Mouse (Mus musculus) embryonic facial prominence, embryonic 15.5 days (tissue): Measurements from ENCODE around the gene Atp13a2. TPM values are rescaled to one million over a fixed set of nuclear protein-coding genes. Genes with fewer than 3 reads are reported as not detected.

Experiments used
- ATAC-seq: fragments of 200-750 bp; cut with Nextera tagmentation; 2 replicates; pipeline ENCODE4 v1.8.0; 2017; ENCODE audit warnings: low read depth, moderate TSS enrichment; ENCODE audit not compliant: insufficient number of reproducible peaks, low FRiP score, low TSS enrichment
- H3K27ac ChIP-seq: fragments of 300-500 bp; sonication (generic); replicated peaks from 2 replicates; pipeline ENCODE4 v1.5.1; 2015; ENCODE audit warnings: mild to moderate bottlenecking, inconsistent platforms
- H3K27me3 ChIP-seq: fragments of 300-500 bp; sonication (generic); 2 replicates; pipeline ENCODE4 v1.6.1; 2015; ENCODE audit warnings: inconsistent platforms
- H3K36me3 ChIP-seq: fragments of 300-500 bp; sonication (generic); 2 replicates; pipeline ENCODE4 v1.6.1; 2015; ENCODE audit warnings: mild to moderate bottlenecking, inconsistent platforms
- H3K4me1 ChIP-seq: fragments of 300-500 bp; sonication (generic); 2 replicates; pipeline ENCODE4 v1.6.1; 2015; ENCODE audit warnings: inconsistent platforms
- H3K4me2 ChIP-seq: fragments of 300-500 bp; sonication (generic); replicated peaks from 2 replicates; pipeline ENCODE4 v1.6.1; 2015; ENCODE audit warnings: mild to moderate bottlenecking, inconsistent platforms
- H3K4me3 ChIP-seq: fragments of 300-500 bp; sonication (generic); replicated peaks from 2 replicates; pipeline ENCODE4 v1.5.1; 2015; ENCODE audit warnings: mild to moderate bottlenecking, inconsistent platforms
- H3K9ac ChIP-seq: fragments of 300-500 bp; sonication (generic); 2 replicates; pipeline ENCODE4 v1.6.1; 2015; ENCODE audit warnings: inconsistent platforms
- H3K9me3 ChIP-seq: fragments of 300-500 bp; sonication (generic); replicated peaks from 2 replicates; pipeline ENCODE4 v1.6.1; 2016; ENCODE audit warnings: inconsistent platforms
- WGBS: fragments of 180-500 bp; shearing (Covaris S2); methylation state at CpG from one replicate; pipeline ENCODE4 v1.1.7; 2015; 5-methylcytosine and 5-hydroxymethylcytosine counted together
- polyA plus RNA-seq: library from polyadenylated mRNA; unstranded; fragments of >200 nt; fragmentation: Nextera tagmentation; extraction: Ambion mirVana; gene quantifications from 2 replicates; pipeline ENCODE4 v1.2.1, GENCODE M21; 2015

Atp13a2 gene
- polyA plus RNA-seq, 1 experiment from 2014 or later: 48.1 TPM

- Histone ChIP-seq H3K9ac (no peak overlapping the region), H3K36me3 (peaks cover 16% of the 10 kb centered on the region), H3K4me3 (no peak overlapping the region), H3K4me2 (peak overlapping the region; percentile 18; the same call in 1 of the 2 replicates), H3K9me3 (no peaks in the 10 kb centered on the region), H3K27me3 (no peaks in the 10 kb centered on the region), H3K4me1 (peaks cover 78% of the 10 kb centered on the region), H3K27ac (peak overlapping the region; percentile 85)
- ATAC-seq: no peak
- 68% methylated on average over 17 of the region's 17 CpGs for WGBS
Measured at GRCm38 (mm10) chr4:141020220-141020619, 33.5 kb downstream of the Atp13a2 start.

GRCm38 (mm10) chr4:141020811-141021613, 34.3 kb downstream of the Atp13a2 start:
- peak; percentile 72 for ATAC-seq
- Histone ChIP-seq H3K9me3 (no peaks in the 10 kb centered on the region), H3K4me1 (peaks cover 73% of the 10 kb centered on the region), H3K9ac (no peak overlapping the region), H3K4me3 (no peak overlapping the region), H3K4me2 (peak overlapping the region; percentile 18), H3K27me3 (no peaks in the 10 kb centered on the region), H3K36me3 (peaks cover 11% of the 10 kb centered on the region; the same call in 1 of the 2 replicates), H3K27ac (peak overlapping the region; percentile 85)
- WGBS: 9% methylated on average over 14 of the region's 14 CpGs

DNA sequence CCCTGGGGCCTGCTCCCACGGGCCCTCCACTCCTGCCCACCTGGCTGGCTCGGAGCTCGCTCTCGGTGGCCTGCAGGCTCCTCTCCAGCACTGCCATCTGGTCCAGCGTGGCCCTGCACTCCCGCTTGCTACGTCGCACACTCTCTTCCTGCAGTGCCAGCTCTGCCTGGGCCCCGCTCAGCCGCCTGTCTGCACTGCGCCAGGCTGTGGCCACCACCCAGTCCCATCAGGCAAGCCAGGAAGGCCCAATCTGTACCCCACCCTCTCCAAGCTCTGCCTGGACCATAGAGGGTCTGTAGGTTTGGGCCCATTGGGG, 34.9 kb downstream of the Atp13a2 start:
- H3K4me1 ChIP-seq: peaks cover 68% of the 10 kb centered on the region
- peaks cover 8% of the 10 kb centered on the region; the same call in 1 of the 2 replicates for H3K36me3 ChIP-seq
- H3K27me3 ChIP-seq: no peaks in the 10 kb centered on the region
- no peak overlapping the region for H3K4me3 ChIP-seq
- 0 out of 2 replicates have a peak overlapping the region, but pooled peaks have one; percentile 18 for H3K4me2 ChIP-seq
- H3K9ac ChIP-seq: no peak overlapping the region
- ATAC-seq: 0 out of 2 replicates have a peak, but pooled peaks have one; percentile 0
- peak overlapping the region; percentile 85 for H3K27ac ChIP-seq
- 32% methylated on average over 11 of the region's 11 CpGs for WGBS
- H3K9me3 ChIP-seq: no peaks in the 10 kb centered on the region

- ATAC-seq: no peak
- Histone ChIP-seq H3K27ac (peak overlapping the region; percentile 71), H3K36me3 (peaks cover 8% of the 10 kb centered on the region), H3K9ac (no peak overlapping the region), H3K27me3 (no peaks in the 10 kb centered on the region), H3K4me3 (no peak overlapping the region), H3K9me3 (no peaks in the 10 kb centered on the region), H3K4me1 (peaks cover 48% of the 10 kb centered on the region), H3K4me2 (no peak overlapping the region)
- WGBS: 45% methylated on average over 9 of the region's 9 CpGs
Measured at GRCm38 (mm10) chr4:141024052-141024451, 37.4 kb downstream of the Atp13a2 start.

GRCm38 (mm10) chr4:141024992-141025391, 38.3 kb downstream of the Atp13a2 start:
- Histone ChIP-seq H3K9ac (no peak overlapping the region), H3K9me3 (no peaks in the 10 kb centered on the region), H3K4me1 (peaks cover 38% of the 10 kb centered on the region), H3K36me3 (peaks cover 16% of the 10 kb centered on the region), H3K4me2 (no peak overlapping the region), H3K4me3 (no peak overlapping the region), H3K27ac (0 out of 2 replicates have a peak overlapping the region, but pooled peaks have one; percentile 71), H3K27me3 (no peaks in the 10 kb centered on the region)
- 79% methylated on average over 27 of the region's 27 CpGs for WGBS
- no peak for ATAC-seq

DNA sequence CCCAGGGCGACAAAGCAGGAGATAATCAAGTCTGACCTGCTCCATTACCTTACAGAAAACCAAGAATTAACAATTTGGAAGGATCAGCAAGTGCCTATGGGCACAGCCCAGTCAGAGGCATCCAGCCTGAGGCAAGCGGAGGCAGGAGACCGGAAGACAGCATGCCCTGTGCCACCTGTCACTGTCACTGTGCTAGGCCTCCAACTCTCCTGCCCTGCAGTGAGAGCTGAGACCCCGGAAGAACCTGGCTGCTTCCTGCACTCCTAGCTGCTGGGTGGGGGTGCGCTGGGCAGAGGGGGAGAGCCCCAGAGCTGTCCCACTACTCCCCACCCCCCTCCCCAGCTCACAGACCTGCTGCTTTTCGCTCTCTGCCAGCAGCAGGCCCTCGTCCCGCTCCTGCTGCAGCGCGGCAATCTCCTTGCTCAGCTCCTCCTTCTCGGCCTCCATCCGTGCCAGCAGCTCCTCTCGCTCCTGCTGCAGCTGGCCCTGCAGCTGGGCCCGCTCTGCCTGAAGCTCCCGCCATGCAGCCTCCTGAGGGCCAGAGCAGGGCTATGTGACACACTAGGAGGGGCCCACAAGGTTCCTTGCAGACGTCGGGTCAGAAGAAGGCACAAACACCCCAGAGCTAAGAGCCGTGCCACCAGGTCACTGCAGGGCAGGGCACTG, 44.0 kb downstream of the Atp13a2 start:
- Histone ChIP-seq H3K9ac (no peak overlapping the region), H3K9me3 (no peaks in the 10 kb centered on the region), H3K27me3 (no peaks in the 10 kb centered on the region), H3K36me3 (peaks cover 40% of the 10 kb centered on the region), H3K4me2 (no peak overlapping the region), H3K4me3 (no peak overlapping the region), H3K4me1 (peaks cover 29% of the 10 kb centered on the region), H3K27ac (no peak overlapping the region)
- ATAC-seq: no peak
- 80% methylated on average over 18 of the region's 18 CpGs for WGBS

- 0 out of 2 replicates have a peak overlapping the region, but pooled peaks have one; percentile 34 for H3K27ac ChIP-seq
- peak; percentile 68; the same call in 1 of the 2 replicates for ATAC-seq
Measured at GRCm38 (mm10) chr4:141031733-141032132, 45.1 kb downstream of the Atp13a2 start.

GRCm38 (mm10) chr4:141033606-141034549, 47.2 kb downstream of the Atp13a2 start:
- Histone ChIP-seq H3K9me3 (no peaks in the 10 kb centered on the region), H3K4me2 (no peak overlapping the region), H3K9ac (no peak overlapping the region), H3K4me1 (peaks cover 29% of the 10 kb centered on the region), H3K27me3 (no peaks in the 10 kb centered on the region), H3K36me3 (peaks cover 51% of the 10 kb centered on the region), H3K27ac (peak overlapping the region; percentile 41; the same call in 1 of the 2 replicates), H3K4me3 (no peak overlapping the region)
- 73% methylated on average over 27 of the region's 27 CpGs for WGBS
- ATAC-seq: no peak

More at GRCm38 (mm10) chr4:141031733-141032132, 45.1 kb downstream of the Atp13a2 start:
- no peak overlapping the region for H3K9ac ChIP-seq
- peaks cover 29% of the 10 kb centered on the region for H3K4me1 ChIP-seq
- no peak overlapping the region for H3K4me2 ChIP-seq
- H3K36me3 ChIP-seq: peaks cover 40% of the 10 kb centered on the region
- WGBS: 13% methylated on average over 6 of the region's 6 CpGs
- H3K27me3 ChIP-seq: no peaks in the 10 kb centered on the region
- H3K4me3 ChIP-seq: no peak overlapping the region
- H3K9me3 ChIP-seq: no peaks in the 10 kb centered on the region

GRCm38 (mm10) chr4:141041117-141041516, 54.4 kb downstream of the Atp13a2 start:
- Histone ChIP-seq H3K4me2 (no peak overlapping the region), H3K27me3 (no peaks in the 10 kb centered on the region), H3K27ac (no peak overlapping the region), H3K4me3 (no peak overlapping the region), H3K9me3 (no peaks in the 10 kb centered on the region), H3K9ac (no peak overlapping the region), H3K4me1 (peaks cover 13% of the 10 kb centered on the region), H3K36me3 (peaks cover 31% of the 10 kb centered on the region)
- ATAC-seq: no peak
- 53% methylated on average over 12 of the region's 12 CpGs for WGBS

- ATAC-seq: peak; percentile 66
- Histone ChIP-seq H3K27ac (peak overlapping the region; percentile 74), H3K36me3 (peaks cover 24% of the 10 kb centered on the region)
Measured at GRCm38 (mm10) chr4:141044816-141045215, 58.1 kb downstream of the Atp13a2 start.

More at GRCm38 (mm10) chr4:141044816-141045215, 58.1 kb downstream of the Atp13a2 start:
- Histone ChIP-seq H3K4me1 (peaks cover 13% of the 10 kb centered on the region), H3K4me3 (no peak overlapping the region), H3K9ac (no peak overlapping the region), H3K27me3 (no peaks in the 10 kb centered on the region), H3K9me3 (no peaks in the 10 kb centered on the region), H3K4me2 (no peak overlapping the region)
- 11% methylated on average over 8 of the region's 8 CpGs for WGBS
